Mouse (Mus musculus) liver, embryonic 14 days (tissue): ENCODE measurements around the gene D630023F18Rik. TPM values are rescaled to one million over a fixed set of nuclear protein-coding genes. Genes with fewer than 3 reads are reported as not detected.

Source experiments
- polyA plus RNA-seq: library from polyadenylated mRNA; depleted of rRNA; stranded (reverse); fragments of >200 nt; gene quantifications from 2 replicates; pipeline ENCODE4 v1.2.3, GENCODE M21; 2012; rRNA removed

D630023F18Rik gene
- polyA plus RNA-seq = 0.10 and 0.17 TPM in 2 replicates

DNA sequence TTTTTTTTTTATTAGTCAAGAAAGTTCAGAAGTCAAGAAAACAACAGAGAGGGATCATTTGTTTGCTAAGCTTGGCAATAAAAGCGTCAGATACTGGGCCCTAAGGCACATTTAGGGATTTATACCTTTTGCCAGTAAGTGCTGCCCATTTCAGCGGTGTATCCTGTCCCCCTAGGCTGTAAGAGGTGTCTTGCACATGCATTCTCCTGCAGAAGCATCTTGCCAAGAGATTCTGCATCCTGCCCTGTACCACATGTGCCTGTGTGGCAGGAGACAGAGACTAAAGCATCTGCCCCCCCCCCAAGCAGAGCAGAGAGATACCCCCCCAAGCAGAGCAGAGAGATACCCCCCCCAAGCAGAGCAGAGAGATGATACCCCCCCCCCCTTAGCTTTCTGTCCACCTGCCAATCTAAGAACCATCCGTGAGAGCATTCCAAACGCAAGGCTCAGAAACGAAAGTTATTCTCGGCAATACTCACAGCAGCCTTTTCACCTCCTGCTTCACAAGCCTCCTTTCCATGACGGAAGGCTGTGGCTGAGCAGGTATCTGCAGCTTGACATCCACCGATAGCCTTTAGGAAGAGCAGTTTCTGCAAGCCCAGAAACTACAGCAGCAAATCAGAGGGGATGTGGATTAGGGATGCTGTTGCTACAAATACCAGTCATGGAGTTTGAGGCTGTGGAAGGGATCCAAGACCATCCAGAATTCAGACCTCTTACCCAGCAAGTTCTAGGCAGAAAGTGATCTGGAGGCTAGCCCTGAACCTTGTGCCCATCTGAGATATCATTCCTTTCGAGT is at the start of gene D630023F18Rik:
D630023F18Rik (minus strand) TSS at position 641 of the 799 bp plus-strand sequence.

GRCm38 (mm10) chr1:65119438-65119837 is 3.6 kb downstream of the D630023F18Rik start, which contains the start of gene Gm28845:
Gene Gm28845, minus strand, starts transcription at chr1:65119558.

GRCm38 (mm10) chr1:65103273-65103672 is 19.7 kb downstream of the D630023F18Rik start, which contains the start of gene Cryga:
Gene Cryga, minus strand, starts transcription at chr1:65103373.

DNA sequence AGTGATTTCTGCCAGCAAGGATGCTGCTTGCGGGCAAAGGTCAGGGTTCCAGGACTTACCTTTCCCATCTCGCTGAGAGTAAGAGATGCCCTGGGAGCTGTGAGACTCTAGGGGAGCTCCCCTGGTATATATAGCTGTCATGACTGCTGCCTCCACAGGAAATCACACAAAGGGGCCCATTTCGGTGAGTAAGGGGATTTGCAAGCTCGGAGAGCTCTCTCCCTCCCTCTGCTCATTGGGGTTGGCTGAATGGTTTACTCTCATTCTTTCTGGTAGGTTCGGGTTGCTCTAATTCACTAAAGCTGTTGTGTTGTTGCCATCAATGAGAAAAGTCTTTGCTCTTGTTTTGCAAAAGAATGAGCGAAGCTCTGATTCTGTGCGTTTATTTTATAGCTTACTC is 40.8 kb downstream of the D630023F18Rik start, which contains the start of gene Crygb:
Crygb (minus strand) TSS at position 101 of the 400 bp plus-strand sequence.

DNA sequence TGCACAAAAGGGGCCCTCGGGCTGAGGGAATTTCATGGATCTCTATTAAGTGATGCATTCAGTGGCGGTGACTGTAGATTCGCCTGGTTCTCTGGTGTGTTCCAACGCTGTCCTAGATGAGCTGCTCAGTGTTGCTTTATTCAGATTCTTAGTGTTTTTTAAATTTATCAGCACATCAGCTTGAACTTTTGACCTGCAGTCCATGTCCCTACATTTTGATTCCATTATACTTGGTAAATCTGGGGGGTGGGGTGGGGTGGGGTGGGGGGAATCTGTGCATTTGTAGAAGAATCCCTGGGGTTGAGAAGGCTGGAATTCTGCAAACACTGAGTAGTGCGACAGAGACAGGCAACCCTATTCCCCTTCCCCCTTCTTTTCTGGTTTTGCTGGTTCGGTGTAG is 49.4 kb downstream of the D630023F18Rik start, which contains the start of gene Crygc:
Crygc (minus strand) TSS at position 101 of the 400 bp plus-strand sequence.

GRCm38 (mm10) chr1:65063352-65063751 is 59.7 kb downstream of the D630023F18Rik start, which contains the start of gene Crygd:
Gene Crygd, minus strand, starts transcription at chr1:65063452.

Other genes with a start within 250 kb of the D630023F18Rik start
- gene Plekhm3, start 166.4 kb downstream of the D630023F18Rik start, polyA plus RNA-seq = 0.71 and 0.82 TPM in 2 replicates
- 0.01 and 0.05 TPM in 2 replicates for gene Akr1cl, start 90.5 kb downstream of the D630023F18Rik start, polyA plus RNA-seq
- gene Cryge, start 72.1 kb downstream of the D630023F18Rik start, polyA plus RNA-seq = not detected in 2 replicates
- not detected in 2 replicates for gene Crygd, start 59.8 kb downstream of the D630023F18Rik start, polyA plus RNA-seq
- not detected in 2 replicates for gene Crygc, start 49.5 kb downstream of the D630023F18Rik start, polyA plus RNA-seq
- gene Crygb, start 40.9 kb downstream of the D630023F18Rik start, polyA plus RNA-seq = not detected in 2 replicates
- gene Cryga, start 19.8 kb downstream of the D630023F18Rik start, polyA plus RNA-seq = not detected in 2 replicates
- gene Gm28845, start 3.7 kb downstream of the D630023F18Rik start, polyA plus RNA-seq = not detected in 2 replicates
- gene Idh1, start 63.3 kb upstream of the D630023F18Rik start, polyA plus RNA-seq = 35.6 and 43.4 TPM in 2 replicates
- gene Pikfyve, start 63.5 kb upstream of the D630023F18Rik start, polyA plus RNA-seq = 2.8 and 3.3 TPM in 2 replicates
- gene Pth2r, start 158.8 kb upstream of the D630023F18Rik start, polyA plus RNA-seq = 0.01 TPM in 1 of 2 replicates, not detected in the other